Mouse (Mus musculus) spleen, adult 2 months (tissue): ENCODE results near the gene Mdfi.

Source experiments
- CTCF ChIP-seq: fragments of 200-500 bp; IDR thresholded peaks from 2 replicates; pipeline ENCODE4 v1.5.1; 2011; ENCODE audit warnings: mild to moderate bottlenecking, inconsistent platforms; ENCODE audit not compliant: insufficient read depth, insufficient read length, insufficient replicate concordance; ENCODE audit errors: extremely low read depth
- POLR2A ChIP-seq: fragments of 200-500 bp; IDR thresholded peaks from 2 replicates; pipeline ENCODE4 v1.6.1; 2011; ENCODE audit warnings: low read depth, low read length, inconsistent platforms

- TF ChIP-seq POLR2A, result no peak
- TF ChIP-seq CTCF, result no peak
These were observed 20.0 kb downstream of the Mdfi start for GRCm38 (mm10) chr17:47814496-47814895.
